Mouse (Mus musculus): ENCODE results near the gene Cp.

- TF ChIP-seq POLR2A (IDR thresholded peaks at IDR 0.05; ENCODE audit: borderline replicate concordance, insufficient read depth, low read length) (no peak), CTCF (IDR thresholded peaks at IDR 0.05; ENCODE audit: borderline replicate concordance, insufficient read depth, low read depth, low read length) (no peak)
Observed at GRCm38 (mm10) chr3:19986123-19986522, 29.3 kb downstream of the Cp start.

Measured in cerebellum, adult 2 months (tissue).